Mouse (Mus musculus) embryonic facial prominence, embryonic 12.5 days (tissue): ENCODE results near the gene Trp53rka. TPM values are rescaled to one million over a fixed set of nuclear protein-coding genes. Genes with fewer than 3 reads are reported as not detected.

ENCODE experiments used
- ATAC-seq: fragments of 200-750 bp; cut with Nextera tagmentation; 2 replicates; pipeline ENCODE4 v1.8.0; 2017; ENCODE audit not compliant: insufficient number of reproducible peaks, insufficient read depth, low FRiP score, low TSS enrichment
- H3K27ac ChIP-seq: fragments of 300-500 bp; sonication (generic); 2 replicates; pipeline ENCODE4 v1.5.1; 2016; ENCODE audit warnings: mild to moderate bottlenecking
- H3K27me3 ChIP-seq: fragments of 300-500 bp; sonication (generic); 2 replicates; pipeline ENCODE4 v1.6.1; 2016; ENCODE audit warnings: mild to moderate bottlenecking, moderate library complexity
- H3K36me3 ChIP-seq: fragments of 300-500 bp; sonication (generic); 2 replicates; pipeline ENCODE4 v1.6.1; 2016; ENCODE audit warnings: mild to moderate bottlenecking
- H3K4me1 ChIP-seq: fragments of 300-500 bp; sonication (generic); 2 replicates; pipeline ENCODE4 v1.6.1; 2016
- H3K4me2 ChIP-seq: fragments of 300-500 bp; sonication (generic); replicated peaks from 2 replicates; pipeline ENCODE4 v1.6.1; 2016; ENCODE audit warnings: mild to moderate bottlenecking, moderate library complexity
- H3K4me3 ChIP-seq: fragments of 300-500 bp; sonication (generic); 2 replicates; pipeline ENCODE4 v1.5.1; 2016; ENCODE audit warnings: mild to moderate bottlenecking
- H3K9ac ChIP-seq: fragments of 300-500 bp; sonication (generic); 2 replicates; pipeline ENCODE4 v1.6.1; 2016; ENCODE audit warnings: mild to moderate bottlenecking, moderate library complexity
- H3K9me3 ChIP-seq: fragments of 300-500 bp; sonication (generic); 2 replicates; pipeline ENCODE4 v1.6.1; 2016; ENCODE audit warnings: mild to moderate bottlenecking, moderate library complexity
- WGBS: fragments of 180-500 bp; shearing (Covaris S2); methylation state at CpG from one replicate; pipeline ENCODE4 v1.1.7; 2016; 5-methylcytosine and 5-hydroxymethylcytosine counted together
- polyA plus RNA-seq: library from polyadenylated mRNA; unstranded; fragments of >200 nt; fragmentation: Nextera tagmentation; extraction: Ambion mirVana; gene quantifications from 2 replicates; pipeline ENCODE4 v1.2.1, GENCODE M21; 2016

Trp53rka gene
- polyA plus RNA-seq, 1 experiment from 2014 or later: 54.0 TPM

GRCm38 (mm10) chr2:165509686-165510085, 16.6 kb upstream of the Trp53rka start:
- no peaks in the 10 kb centered on the region for H3K9me3 ChIP-seq
- H3K27ac ChIP-seq: no peak overlapping the region
- WGBS: 67% methylated on average over 9 of the region's 9 CpGs
- H3K27me3 ChIP-seq: no peaks in the 10 kb centered on the region
- H3K9ac ChIP-seq: no peak overlapping the region
- H3K4me3 ChIP-seq: no peak overlapping the region
- no peak for ATAC-seq
- H3K4me1 ChIP-seq: peaks cover 19% of the 10 kb centered on the region
- no peak overlapping the region for H3K4me2 ChIP-seq
- peaks cover 2% of the 10 kb centered on the region for H3K36me3 ChIP-seq

- ATAC-seq: peak; percentile 83
- WGBS: 4% methylated on average over 26 of the region's 32 CpGs
- Histone ChIP-seq H3K4me3 (peak within 1 kb of the TSS; percentile 51), H3K27ac (peak within 1 kb of the TSS; percentile 77), H3K4me2 (peak within 1 kb of the TSS; percentile 83), H3K4me1 (peaks cover 26% of the 10 kb centered on the region), H3K27me3 (no peaks in the 10 kb centered on the region), H3K36me3 (no peaks in the 10 kb centered on the region), H3K9me3 (no peaks in the 10 kb centered on the region), H3K9ac (peak within 1 kb of the TSS; percentile 75)
Observed at GRCm38 (mm10) chr2:165503259-165504203, 10.4 kb upstream of the Trp53rka start, which contains the start of gene Slc2a10. Gene Slc2a10, plus strand, starts transcription at chr2:165503787.

GRCm38 (mm10) chr2:165498816-165499215, 5.7 kb upstream of the Trp53rka start:
- no peak for ATAC-seq
- WGBS: 63% methylated on average over 6 of the region's 6 CpGs
- H3K27ac ChIP-seq: no peak overlapping the region
- no peak overlapping the region for H3K4me3 ChIP-seq
- no peaks in the 10 kb centered on the region for H3K36me3 ChIP-seq
- H3K9me3 ChIP-seq: no peaks in the 10 kb centered on the region
- H3K27me3 ChIP-seq: no peaks in the 10 kb centered on the region
- peaks cover 12% of the 10 kb centered on the region for H3K4me1 ChIP-seq
- H3K4me2 ChIP-seq: no peak overlapping the region
- no peak overlapping the region for H3K9ac ChIP-seq

GRCm38 (mm10) chr2:165497706-165498275, 4.7 kb upstream of the Trp53rka start:
- WGBS: 74% methylated on average over 2 of the region's 2 CpGs
- ATAC-seq: no peak
- H3K27me3 ChIP-seq: no peaks in the 10 kb centered on the region
- no peaks in the 10 kb centered on the region for H3K36me3 ChIP-seq
- H3K9me3 ChIP-seq: no peaks in the 10 kb centered on the region
- H3K4me2 ChIP-seq: no peak overlapping the region
- H3K4me1 ChIP-seq: peaks cover 5% of the 10 kb centered on the region
- H3K9ac ChIP-seq: no peak overlapping the region
- H3K4me3 ChIP-seq: no peak overlapping the region
- H3K27ac ChIP-seq: no peak overlapping the region

GRCm38 (mm10) chr2:165496251-165496650, 3.1 kb upstream of the Trp53rka start:
- Histone ChIP-seq H3K27me3 (no peaks in the 10 kb centered on the region), H3K4me3 (no peak overlapping the region), H3K4me2 (no peak overlapping the region), H3K36me3 (no peaks in the 10 kb centered on the region), H3K4me1 (peaks cover 12% of the 10 kb centered on the region), H3K9me3 (no peaks in the 10 kb centered on the region), H3K9ac (no peak overlapping the region), H3K27ac (no peak overlapping the region)
- no peak for ATAC-seq

- no peak overlapping the region for H3K4me3 ChIP-seq
- no peak overlapping the region for H3K4me2 ChIP-seq
- no peak overlapping the region for H3K27ac ChIP-seq
- no peaks in the 10 kb centered on the region for H3K9me3 ChIP-seq
- no peak for ATAC-seq
- peaks cover 12% of the 10 kb centered on the region for H3K4me1 ChIP-seq
- H3K36me3 ChIP-seq: peaks cover 15% of the 10 kb centered on the region
- 58% methylated on average over 2 of the region's 2 CpGs for WGBS
- H3K27me3 ChIP-seq: no peaks in the 10 kb centered on the region
- H3K9ac ChIP-seq: no peak overlapping the region
Observed at GRCm38 (mm10) chr2:165494495-165494894, 1.4 kb upstream of the Trp53rka start.

GRCm38 (mm10) chr2:165493587-165494210, 575 bp upstream of the Trp53rka start:
- ATAC-seq: peak; percentile 22; the same call in 1 of the 2 replicates
- H3K9ac ChIP-seq: peak overlapping the region; percentile 88
- H3K4me3 ChIP-seq: peak overlapping the region; percentile 83
- no peak overlapping the region for H3K27ac ChIP-seq
- peaks cover 12% of the 10 kb centered on the region for H3K4me1 ChIP-seq
- H3K4me2 ChIP-seq: peak overlapping the region; percentile 88
- no peaks in the 10 kb centered on the region for H3K9me3 ChIP-seq
- WGBS: 23% methylated on average over 17 of the region's 17 CpGs
- peaks cover 23% of the 10 kb centered on the region for H3K36me3 ChIP-seq
- H3K27me3 ChIP-seq: no peaks in the 10 kb centered on the region

GRCm38 (mm10) chr2:165486881-165487535, 6.1 kb downstream of the Trp53rka start:
- peak; percentile 44; the same call in 1 of the 2 replicates for ATAC-seq
- Histone ChIP-seq H3K4me1 (peaks cover 7% of the 10 kb centered on the region), H3K4me2 (no peak overlapping the region), H3K9me3 (no peaks in the 10 kb centered on the region), H3K27ac (no peak overlapping the region), H3K9ac (no peak overlapping the region), H3K4me3 (no peak overlapping the region), H3K27me3 (no peaks in the 10 kb centered on the region), H3K36me3 (peaks cover 30% of the 10 kb centered on the region)
- 27% methylated on average over 8 of the region's 8 CpGs for WGBS

- 0 out of 2 replicates have a peak, but pooled peaks cover 6% of the 10 kb centered on the region for H3K4me1 ChIP-seq
- H3K4me2 ChIP-seq: no peak overlapping the region
- no peak overlapping the region for H3K27ac ChIP-seq
- H3K9ac ChIP-seq: no peak overlapping the region
- H3K27me3 ChIP-seq: no peaks in the 10 kb centered on the region
- H3K4me3 ChIP-seq: no peak overlapping the region
- H3K36me3 ChIP-seq: peaks cover 30% of the 10 kb centered on the region
- 84% methylated on average over 5 of the region's 5 CpGs for whole genome bisulfite sequencing
- ATAC-seq: no peak
- H3K9me3 ChIP-seq: no peaks in the 10 kb centered on the region
Observed at GRCm38 (mm10) chr2:165486401-165486800, 6.7 kb downstream of the Trp53rka start.

GRCm38 (mm10) chr2:165485826-165486225, 7.3 kb downstream of the Trp53rka start:
- H3K9ac ChIP-seq: no peak overlapping the region

GRCm38 (mm10) chr2:165484152-165484551, 9.0 kb downstream of the Trp53rka start:
- Histone ChIP-seq H3K9ac (no peak overlapping the region), H3K4me1 (0 out of 2 replicates have a peak, but pooled peaks cover 6% of the 10 kb centered on the region)
- no peak for ATAC-seq

More at GRCm38 (mm10) chr2:165485826-165486225, 7.3 kb downstream of the Trp53rka start:
- Histone ChIP-seq H3K27me3 (no peaks in the 10 kb centered on the region), H3K27ac (no peak overlapping the region), H3K9me3 (no peaks in the 10 kb centered on the region), H3K4me3 (no peak overlapping the region), H3K4me2 (no peak overlapping the region), H3K36me3 (peaks cover 28% of the 10 kb centered on the region), H3K4me1 (0 out of 2 replicates have a peak, but pooled peaks cover 6% of the 10 kb centered on the region)
- no peak for ATAC-seq
- 64% methylated on average over 3 of the region's 3 CpGs for WGBS

More at GRCm38 (mm10) chr2:165484152-165484551, 9.0 kb downstream of the Trp53rka start:
- no peak overlapping the region for H3K4me3 ChIP-seq
- no peaks in the 10 kb centered on the region for H3K27me3 ChIP-seq
- H3K27ac ChIP-seq: no peak overlapping the region
- no peaks in the 10 kb centered on the region for H3K9me3 ChIP-seq
- no peak overlapping the region for H3K4me2 ChIP-seq
- peaks cover 11% of the 10 kb centered on the region for H3K36me3 ChIP-seq
- 64% methylated on average over 6 of the region's 6 CpGs for WGBS
